23 mouse cellular contexts compared by ENCODE assay signal in genomic region chr4:104823597-104824101, GRCm38 (mm10). TPM values are rescaled to one million over a fixed set of nuclear protein-coding genes. Genes with fewer than 3 reads are reported as not detected.
DNase-seq lines count a peak whose midpoint lies in the region; ATAC-seq and TF ChIP-seq lines count a peak whose summit lies in the region.
"Had no signal": no experiment of that assay in that cellular context is flagged by ENCODE, and none has a peak within 500 bp of the region (broad histone marks: within the 10 kb centered on the region; RNA-seq: fewer than 3 reads in every experiment).

No protein-coding gene starts in this region.

- no peaks in the 10 kb centered on the region; the same call in 1 of the 2 replicates for H3K36me3 ChIP-seq in liver, embryonic 13.5 days
- 0 out of 2 replicates have a peak, but pooled peaks cover 4% of the 10 kb centered on the region for H3K36me3 ChIP-seq in liver, embryonic 12.5 days
- H3K36me3 ChIP-seq in liver, embryonic 15.5 days (replicated peaks) = no peaks in the 10 kb centered on the region
- H3K36me3 ChIP-seq in stomach, postnatal 0 days (ENCODE audit: control insufficient read depth, insufficient read depth, low read length) = no peaks in the 10 kb centered on the region
- H3K36me3 ChIP-seq: hindbrain, embryonic 10.5 days had no signal

- no peak for TF ChIP-seq CTCF in stomach, postnatal 0 days (IDR thresholded peaks at IDR 0.05; ENCODE audit: low read depth)

- no peak overlapping the region for H3K9ac ChIP-seq in liver, embryonic 13.5 days
- no peak overlapping the region for H3K9ac ChIP-seq in liver, embryonic 12.5 days
- H3K9ac ChIP-seq in liver, embryonic 15.5 days = no peak overlapping the region
- H3K9ac ChIP-seq in stomach, postnatal 0 days (ENCODE audit: low read length) = no peak overlapping the region
- H3K9ac ChIP-seq: forebrain, embryonic 13.5 days had no signal

- peak; percentile 61 to 89 for DNase-seq in adrenal gland, adult (ENCODE audit: inconsistent age in 2 of 2, low spot score in 1 of 2)
- no peak for DNase-seq in adrenal gland, postnatal 4 days (ENCODE audit: low spot score in 2 of 2)
- DNase-seq in liver, embryonic 13.5 days = no peak
- no peak for DNase-seq in stomach, postnatal 0 days (ENCODE audit: low spot score)
- no peak for DNase-seq in lung, postnatal 25 days (ENCODE audit: low spot score)
- no peak for DNase-seq in thymus, postnatal 14 days
- DNase-seq: cerebellum, adult 9-10 months; gastrocnemius, postnatal 14 days; heart, adult 2 months; kidney, postnatal 10 days; lung, adult 18-20 months; lung, postnatal 4 days had no signal

- H3K4me2 ChIP-seq in liver, embryonic 13.5 days = no peak overlapping the region
- H3K4me2 ChIP-seq in liver, embryonic 12.5 days = no peak overlapping the region
- H3K4me2 ChIP-seq in liver, embryonic 15.5 days = no peak overlapping the region
- H3K4me2 ChIP-seq in stomach, postnatal 0 days (replicated peaks; ENCODE audit: low read depth) = no peak overlapping the region
- H3K4me2 ChIP-seq: forebrain, embryonic 13.5 days; midbrain, embryonic 11.5 days had no signal

- no peak overlapping the region for H3K27ac ChIP-seq in liver, embryonic 13.5 days
- H3K27ac ChIP-seq in liver, embryonic 12.5 days = no peak overlapping the region
- peak overlapping the region; percentile 67 for H3K27ac ChIP-seq in liver, embryonic 15.5 days (replicated peaks)
- H3K27ac ChIP-seq in stomach, postnatal 0 days (replicated peaks) = no peak overlapping the region
- H3K27ac ChIP-seq: forebrain, embryonic 13.5 days; heart, adult 2 months; hindbrain, embryonic 10.5 days; layer of hippocampus, adult 2 months had no signal

- 0 out of 2 replicates have a peak, but pooled peaks cover 4% of the 10 kb centered on the region for H3K4me1 ChIP-seq in liver, embryonic 13.5 days (replicated peaks)
- no peaks in the 10 kb centered on the region for H3K4me1 ChIP-seq in liver, embryonic 12.5 days
- H3K4me1 ChIP-seq in liver, embryonic 15.5 days (replicated peaks) = peaks cover 4% of the 10 kb centered on the region; the same call in 1 of the 2 replicates
- no peaks in the 10 kb centered on the region for H3K4me1 ChIP-seq in stomach, postnatal 0 days (replicated peaks; ENCODE audit: control insufficient read depth, insufficient read depth)
- H3K4me1 ChIP-seq: forebrain, embryonic 13.5 days had no signal

- H3K4me3 ChIP-seq in liver, embryonic 13.5 days (replicated peaks) = no peak overlapping the region
- no peak overlapping the region for H3K4me3 ChIP-seq in liver, embryonic 12.5 days
- H3K4me3 ChIP-seq in liver, embryonic 15.5 days (replicated peaks) = no peak overlapping the region
- no peak overlapping the region for H3K4me3 ChIP-seq in stomach, postnatal 0 days (ENCODE audit: low read depth, low read length)
- H3K4me3 ChIP-seq: forebrain, embryonic 13.5 days; heart, adult 2 months; hindbrain, embryonic 10.5 days; layer of hippocampus, adult 2 months had no signal

- no peak for TF ChIP-seq EP300 in stomach, postnatal 0 days (optimal IDR thresholded peaks at IDR 0.05)

- ATAC-seq in liver, embryonic 13.5 days (ENCODE audit: low read depth) = peak; percentile 43; the same call in 1 of the 2 replicates
- ATAC-seq in liver, embryonic 12.5 days = no peak
- peak; percentile 41; the same call in 1 of the 2 replicates for ATAC-seq in liver, embryonic 15.5 days (ENCODE audit: insufficient read depth)
- peak; percentile 67 for ATAC-seq in stomach, postnatal 0 days (ENCODE audit: low FRiP score, low TSS enrichment)
- ATAC-seq: forebrain, embryonic 13.5 days had no signal

- no peaks in the 10 kb centered on the region for H3K9me3 ChIP-seq in liver, embryonic 13.5 days (replicated peaks)
- H3K9me3 ChIP-seq in liver, embryonic 12.5 days (replicated peaks) = no peaks in the 10 kb centered on the region
- no peaks in the 10 kb centered on the region for H3K9me3 ChIP-seq in liver, embryonic 15.5 days (replicated peaks)
- H3K9me3 ChIP-seq in stomach, postnatal 0 days (ENCODE audit: control insufficient read depth, low read length) = no peaks in the 10 kb centered on the region
- H3K9me3 ChIP-seq: forebrain, embryonic 13.5 days; hindbrain, embryonic 10.5 days had no signal

- 33% methylated on average over 4 of the region's 4 CpGs for WGBS in liver, embryonic 13.5 days (ENCODE audit: insufficient replicate concordance)
- 45% methylated on average over 4 of the region's 4 CpGs for WGBS in liver, embryonic 12.5 days (ENCODE audit: insufficient replicate concordance)
- 38% methylated on average over 4 of the region's 4 CpGs for WGBS in liver, embryonic 15.5 days (ENCODE audit: insufficient replicate concordance)
- 51% methylated on average over 4 of the region's 4 CpGs for WGBS in stomach, postnatal 0 days

- no peaks in the 10 kb centered on the region for H3K27me3 ChIP-seq in liver, embryonic 13.5 days
- H3K27me3 ChIP-seq in liver, embryonic 12.5 days (replicated peaks) = no peaks in the 10 kb centered on the region
- H3K27me3 ChIP-seq in liver, embryonic 15.5 days = no peaks in the 10 kb centered on the region
- H3K27me3 ChIP-seq in stomach, postnatal 0 days (ENCODE audit: control insufficient read depth, insufficient read depth, low read length) = no peaks in the 10 kb centered on the region
- H3K27me3 ChIP-seq: forebrain, embryonic 13.5 days had no signal

RNA-seq across cellular contexts. Expression of gene Gm17662, which starts 33.5 kb away (rescaled TPM):
- not detected for total RNA-seq in adrenal gland, postnatal 4 days (2021)
- polyA plus RNA-seq in liver, embryonic 13.5 days (2015; fragmentation: Nextera tagmentation; extraction: Ambion mirVana) = not detected in 2 replicates
- not detected in 2 replicates for polyA plus RNA-seq in liver, embryonic 12.5 days (2016; fragmentation: Nextera tagmentation; extraction: Ambion mirVana)
- polyA plus RNA-seq in liver, embryonic 15.5 days (2015; fragmentation: Nextera tagmentation; extraction: Ambion mirVana) = not detected in 2 replicates
- not detected in 2 replicates for polyA plus RNA-seq in stomach, postnatal 0 days (2015; fragmentation: Nextera tagmentation; extraction: Ambion mirVana)
- total RNA-seq: common myeloid progenitor, adult 5-6 weeks; gastrocnemius, postnatal 14 days; heart, adult 2 months; layer of hippocampus, adult 2 months; left cerebral cortex, postnatal 36 days had no signal
- polyA plus RNA-seq: embryonic facial prominence, embryonic 11.5 days; forebrain, embryonic 13.5 days; heart, adult 2 months; heart, embryonic 16.5 days; hindbrain, embryonic 10.5 days; midbrain, embryonic 11.5 days; urinary bladder, adult 2 months had no signal

RNA-seq across cellular contexts. Expression of gene C8a, which starts 52.5 kb away (rescaled TPM):
- 10 to 100 TPM in 1 of 2 experiments, under 1 TPM in 1; 0.48 to 15.3 TPM for total RNA-seq in adrenal gland, postnatal 4 days (2021)
- polyA plus RNA-seq in liver, embryonic 13.5 days (2015; fragmentation: Nextera tagmentation; extraction: Ambion mirVana) = 7.2 and 7.5 TPM in 2 replicates
- 7.3 and 7.4 TPM in 2 replicates for polyA plus RNA-seq in liver, embryonic 12.5 days (2016; fragmentation: Nextera tagmentation; extraction: Ambion mirVana)
- polyA plus RNA-seq in liver, embryonic 15.5 days (2015; fragmentation: Nextera tagmentation; extraction: Ambion mirVana) = 9.9 and 13.0 TPM in 2 replicates
- polyA plus RNA-seq in stomach, postnatal 0 days (2015; fragmentation: Nextera tagmentation; extraction: Ambion mirVana) = 0.06 TPM in 1 of 2 replicates, not detected in the other
- total RNA-seq: common myeloid progenitor, adult 5-6 weeks; gastrocnemius, postnatal 14 days; heart, adult 2 months; layer of hippocampus, adult 2 months; left cerebral cortex, postnatal 36 days had no signal
- polyA plus RNA-seq: embryonic facial prominence, embryonic 11.5 days; forebrain, embryonic 13.5 days; heart, adult 2 months; heart, embryonic 16.5 days; hindbrain, embryonic 10.5 days; midbrain, embryonic 11.5 days; urinary bladder, adult 2 months had no signal

RNA-seq across cellular contexts. Expression of gene C8b, which starts 57.5 kb away (rescaled TPM):
- 10 to 100 TPM in 1 of 2 experiments, under 1 TPM in 1; 0.36 to 13.0 TPM for total RNA-seq in adrenal gland, postnatal 4 days (2021)
- 12.5 and 15.3 TPM in 2 replicates for polyA plus RNA-seq in liver, embryonic 13.5 days (2015; fragmentation: Nextera tagmentation; extraction: Ambion mirVana)
- 5.3 and 5.7 TPM in 2 replicates for polyA plus RNA-seq in liver, embryonic 12.5 days (2016; fragmentation: Nextera tagmentation; extraction: Ambion mirVana)
- polyA plus RNA-seq in liver, embryonic 15.5 days (2015; fragmentation: Nextera tagmentation; extraction: Ambion mirVana) = 48.5 and 62.8 TPM in 2 replicates
- polyA plus RNA-seq in stomach, postnatal 0 days (2015; fragmentation: Nextera tagmentation; extraction: Ambion mirVana) = 0.17 and 0.46 TPM in 2 replicates
- total RNA-seq: common myeloid progenitor, adult 5-6 weeks; gastrocnemius, postnatal 14 days; heart, adult 2 months; left cerebral cortex, postnatal 36 days had no signal
- polyA plus RNA-seq: embryonic facial prominence, embryonic 11.5 days; forebrain, embryonic 13.5 days; heart, adult 2 months; midbrain, embryonic 11.5 days; urinary bladder, adult 2 months had no signal

Comparison
In these comparisons a context has a peak if more than half of its experiments do, and no peak if none do; other contexts are left out.
1. DNase-seq: peak in adrenal gland, adult (2 of 2); none in adrenal gland, postnatal 4 days (0 of 2), liver, embryonic 13.5 days (single experiment), stomach, postnatal 0 days (single experiment), lung, postnatal 25 days (single experiment) and thymus, postnatal 14 days (single experiment).